ENCODE assay signal across 8 mouse cellular contexts in the genomic region with DNA sequence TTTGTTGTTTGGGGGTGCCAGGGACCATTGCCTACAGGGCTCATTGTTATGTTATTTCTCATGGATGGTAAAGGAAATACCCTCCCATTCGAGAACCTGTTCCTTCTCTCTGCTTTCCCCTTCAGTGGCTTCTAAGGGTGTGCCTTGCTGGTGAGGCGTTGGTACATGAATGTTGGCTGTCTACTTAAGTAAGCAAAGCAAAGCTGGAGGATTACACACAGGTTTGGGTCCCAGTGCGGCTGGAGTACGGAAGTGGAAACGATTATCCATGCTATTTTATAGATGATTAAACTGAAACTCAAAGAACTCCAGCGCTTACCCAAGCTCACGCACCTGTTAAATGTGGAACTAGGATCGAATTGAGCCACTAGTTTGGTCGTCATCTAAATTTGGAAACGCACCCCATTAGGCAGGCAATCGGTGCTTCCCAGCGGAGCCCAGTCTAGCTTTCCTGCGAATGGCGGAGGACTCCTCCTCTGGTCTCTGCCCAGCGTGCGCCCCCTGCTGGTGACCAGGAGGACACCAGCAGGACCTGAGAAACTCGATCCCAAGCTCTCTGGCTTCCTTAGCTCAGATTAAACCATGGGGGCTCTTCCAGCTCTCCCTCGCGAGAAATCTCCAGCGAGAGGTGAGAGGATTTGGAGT. TPM values are rescaled to one million over a fixed set of nuclear protein-coding genes. Genes with fewer than 3 reads are reported as not detected.
A peak's percentile ranks its signal among the peaks of the same experiment; 100 is the strongest.
DNase-seq lines count a peak whose midpoint lies in the region; ATAC-seq and TF ChIP-seq lines count a peak whose summit lies in the region.

No protein-coding gene starts in this region.

- H3K4me1 ChIP-seq in heart, embryonic 12.5 days (replicated peaks): peaks cover 43% of the 10 kb centered on the region
- peaks cover 33% of the 10 kb centered on the region for H3K4me1 ChIP-seq in kidney, embryonic 16.5 days (ENCODE audit: insufficient read depth, low read length)
- H3K4me1 ChIP-seq in liver, adult 2 months (ENCODE audit: control insufficient read depth, insufficient read depth, low read length): peaks cover 25% of the 10 kb centered on the region

- TF ChIP-seq POLR2A in brain, embryonic 14.5 days (IDR thresholded peaks at IDR 0.05; ENCODE audit: borderline replicate concordance, extremely low read depth, insufficient read depth, insufficient read length, poor library complexity, severe bottlenecking): no peak
- no peak for TF ChIP-seq POLR2A in liver, adult 2 months (IDR thresholded peaks at IDR 0.05; ENCODE audit: extremely low read depth, insufficient read depth, low read length)

- ATAC-seq in erythroblast, adult 5-6 weeks (replicated peaks; ENCODE audit: low FRiP score, poor library complexity, severe bottlenecking): peak; percentile 68
- peak; percentile 54; the same call in 1 of the 2 replicates for ATAC-seq in heart, embryonic 12.5 days (ENCODE audit: insufficient number of reproducible peaks, low FRiP score)
- ATAC-seq in kidney, embryonic 16.5 days (ENCODE audit: low FRiP score, low TSS enrichment): peak; percentile 79
- peak; percentile 63 for ATAC-seq in monocyte, adult 5-6 weeks (replicated peaks; ENCODE audit: insufficient number of reproducible peaks, low FRiP score, low TSS enrichment, poor library complexity, severe bottlenecking)

- H3K4me3 ChIP-seq in heart, embryonic 12.5 days: peak overlapping the region; percentile 48
- peak overlapping the region; percentile 46 for H3K4me3 ChIP-seq in kidney, embryonic 16.5 days (ENCODE audit: low read length)
- peak overlapping the region; percentile 55 for H3K4me3 ChIP-seq in liver, adult 2 months (ENCODE audit: insufficient read depth, low read depth, low read length)

- DNase-seq in B cell, adult 2 months: peak; percentile 79 to 84
- DNase-seq in brain, embryonic 14.5 days (ENCODE audit: low read depth): peak; percentile 94
- peak; percentile 76 for DNase-seq in liver, adult 2 months (ENCODE audit: extremely low read depth, low read depth, low spot score)
- peak; percentile 57 for DNase-seq in spleen, postnatal 36 days (ENCODE audit: low spot score in 2 of 2)

- H3K27me3 ChIP-seq in heart, embryonic 12.5 days (replicated peaks): no peaks in the 10 kb centered on the region
- H3K27me3 ChIP-seq in kidney, embryonic 16.5 days (ENCODE audit: insufficient read depth, low read length): no peaks in the 10 kb centered on the region
- no peaks in the 10 kb centered on the region for H3K27me3 ChIP-seq in liver, adult 2 months (ENCODE audit: control insufficient read depth, insufficient read depth, low read length)

- H3K36me3 ChIP-seq in heart, embryonic 12.5 days: no peaks in the 10 kb centered on the region
- no peaks in the 10 kb centered on the region for H3K36me3 ChIP-seq in kidney, embryonic 16.5 days (ENCODE audit: insufficient read depth, low read length)
- no peaks in the 10 kb centered on the region for H3K36me3 ChIP-seq in liver, adult 2 months (ENCODE audit: control insufficient read depth, insufficient read depth, low read length)

- no peaks in the 10 kb centered on the region for H3K9me3 ChIP-seq in heart, embryonic 12.5 days (replicated peaks)
- no peaks in the 10 kb centered on the region for H3K9me3 ChIP-seq in kidney, embryonic 16.5 days (ENCODE audit: low read length)

- TF ChIP-seq CTCF in brain, embryonic 14.5 days (IDR thresholded peaks at IDR 0.05; ENCODE audit: borderline replicate concordance, extremely low read depth, insufficient read depth, insufficient read length): peak; percentile 99
- peak; percentile 97 for TF ChIP-seq CTCF in liver, adult 2 months (IDR thresholded peaks at IDR 0.05; ENCODE audit: low read depth, low read length)

- under 1% methylated on average over 20 of the region's 20 CpGs for WGBS in heart, embryonic 12.5 days
- under 1% methylated on average over 20 of the region's 20 CpGs for WGBS in kidney, embryonic 16.5 days
- WGBS in liver, adult 2 months: 1% methylated on average over 20 of the region's 20 CpGs

- no peaks in the 10 kb centered on the region for H3K79me2 ChIP-seq in liver, adult 2 months (ENCODE audit: control insufficient read depth, insufficient read depth, low read length)

- H3K4me2 ChIP-seq in heart, embryonic 12.5 days: peak overlapping the region; percentile 79
- H3K4me2 ChIP-seq in kidney, embryonic 16.5 days (replicated peaks; ENCODE audit: low read depth, low read length): peak overlapping the region; percentile 74

- peak overlapping the region; percentile 45; the same call in 1 of the 2 replicates for H3K27ac ChIP-seq in heart, embryonic 12.5 days (ENCODE audit: poor library complexity, severe bottlenecking)
- peak overlapping the region; percentile 41 for H3K27ac ChIP-seq in kidney, embryonic 16.5 days (ENCODE audit: low read length)
- peak overlapping the region; percentile 35; the same call in 1 of the 2 replicates for H3K27ac ChIP-seq in liver, adult 2 months (replicated peaks; ENCODE audit: insufficient read depth, low read depth, low read length)

- peak overlapping the region; percentile 62 for H3K9ac ChIP-seq in heart, embryonic 12.5 days
- H3K9ac ChIP-seq in kidney, embryonic 16.5 days (replicated peaks; ENCODE audit: low read length): peak overlapping the region; percentile 53
- peak overlapping the region; percentile 57 for H3K9ac ChIP-seq in liver, adult 2 months (ENCODE audit: low read depth, low read length)

RNA-seq across cellular contexts. Expression of gene Tlr5, which starts 5.3 kb away (rescaled TPM):
- polyA plus RNA-seq in brain, embryonic 14.5 days (2012; rRNA removed): 0.61 and 0.64 TPM in 2 replicates
- total RNA-seq in erythroblast, adult 5-6 weeks (2015; ENCODE audit: low replicate concordance): 2.7 TPM in 1 of 2 replicates, not detected in the other
- 0.85 TPM in 1 of 2 replicates, not detected in the other for total RNA-seq in erythroblast, adult 5-6 weeks (2017; ENCODE audit: low replicate concordance)
- 4.2 and 5.4 TPM in 2 replicates for polyA plus RNA-seq in heart, embryonic 12.5 days (2016; fragmentation: Nextera tagmentation; extraction: Ambion mirVana)
- 1.00 and 1.0 TPM in 2 replicates for polyA plus RNA-seq in kidney, embryonic 16.5 days (2015; fragmentation: Nextera tagmentation; extraction: Ambion mirVana)
- 3.2 and 3.5 TPM in 2 replicates for total RNA-seq in liver, adult 2 months (2014; rRNA removed)
- polyA plus RNA-seq in liver, adult 2 months (2012; rRNA removed): 4.4 and 6.3 TPM in 2 replicates
- 0.48 to 0.53 TPM in 2 of 3 replicates, not detected in the other for total RNA-seq in monocyte, adult 5-6 weeks (2017)

Comparison
In these comparisons a context has a peak if more than half of its experiments do, and no peak if none do; other contexts are left out.
1. Peak in every context shown above with its lines: DNase-seq, ATAC-seq, H3K4me3 ChIP-seq and H3K27ac ChIP-seq.